Mouse (Mus musculus): ENCODE results near the gene Syt1. TPM values are rescaled to one million over a fixed set of nuclear protein-coding genes. Genes with fewer than 3 reads are reported as not detected.

Gene Syt1
- polyA plus RNA-seq, 1 experiment from 2014 or later: 53.4 TPM

- no peaks in the 10 kb centered on the region for H3K4me1 ChIP-seq (ENCODE audit: control insufficient read depth, insufficient read depth, low read length)
- DNase-seq (ENCODE audit: low spot score): peak; percentile 19
- no peak overlapping the region for H3K27ac ChIP-seq (ENCODE audit: low read depth, low read length)
- H3K36me3 ChIP-seq (ENCODE audit: control insufficient read depth, insufficient read depth, low read length): no peaks in the 10 kb centered on the region
- H3K9me3 ChIP-seq (replicated peaks; ENCODE audit: control insufficient read depth, low read length): no peaks in the 10 kb centered on the region
- H3K4me2 ChIP-seq (ENCODE audit: low read length): no peak overlapping the region
- no peak overlapping the region for H3K9ac ChIP-seq (ENCODE audit: low read length)
- H3K4me3 ChIP-seq (ENCODE audit: low read depth, low read length): no peak overlapping the region
- ATAC-seq: no peak
- WGBS: 75% methylated on average over 6 of the region's 6 CpGs
- no peaks in the 10 kb centered on the region for H3K27me3 ChIP-seq (replicated peaks; ENCODE audit: control insufficient read depth, insufficient read depth, low read length)
Observed at GRCm38 (mm10) chr10:108831801-108832200, 179.0 kb downstream of the Syt1 start.

GRCm38 (mm10) chr10:108822273-108822672 lies 188.5 kb downstream of the Syt1 start:
- Histone ChIP-seq H3K4me1 (ENCODE audit: control insufficient read depth, insufficient read depth, low read length) (no peaks in the 10 kb centered on the region), H3K27me3 (replicated peaks; ENCODE audit: control insufficient read depth, insufficient read depth, low read length) (no peaks in the 10 kb centered on the region), H3K9ac (ENCODE audit: low read length) (no peak overlapping the region), H3K4me3 (ENCODE audit: low read depth, low read length) (no peak overlapping the region), H3K27ac (ENCODE audit: low read depth, low read length) (no peak overlapping the region), H3K9me3 (replicated peaks; ENCODE audit: control insufficient read depth, low read length) (no peaks in the 10 kb centered on the region), H3K36me3 (ENCODE audit: control insufficient read depth, insufficient read depth, low read length) (no peaks in the 10 kb centered on the region), H3K4me2 (ENCODE audit: low read length) (no peak overlapping the region)
- DNase-seq (ENCODE audit: low spot score): no peak
- no peak for ATAC-seq
- WGBS: 93% methylated on average over 6 of the region's 6 CpGs

GRCm38 (mm10) chr10:108815339-108815738 lies 195.4 kb downstream of the Syt1 start:
- no peak overlapping the region for H3K27ac ChIP-seq (ENCODE audit: low read depth, low read length)
- DNase-seq (ENCODE audit: low spot score) (peak; percentile 59), ATAC-seq (peak; percentile 34; the same call in 1 of the 2 replicates)
- H3K4me3 ChIP-seq (ENCODE audit: low read depth, low read length): no peak overlapping the region
- no peaks in the 10 kb centered on the region for H3K9me3 ChIP-seq (replicated peaks; ENCODE audit: control insufficient read depth, low read length)
- no peaks in the 10 kb centered on the region for H3K27me3 ChIP-seq (replicated peaks; ENCODE audit: control insufficient read depth, insufficient read depth, low read length)
- no peaks in the 10 kb centered on the region for H3K4me1 ChIP-seq (ENCODE audit: control insufficient read depth, insufficient read depth, low read length)
- WGBS: 45% methylated on average over 6 of the region's 6 CpGs
- no peak overlapping the region for H3K9ac ChIP-seq (ENCODE audit: low read length)
- no peaks in the 10 kb centered on the region for H3K36me3 ChIP-seq (ENCODE audit: control insufficient read depth, insufficient read depth, low read length)
- H3K4me2 ChIP-seq (ENCODE audit: low read length): no peak overlapping the region

GRCm38 (mm10) chr10:108804380-108804779 lies 206.4 kb downstream of the Syt1 start:
- WGBS: 74% methylated on average over 1 of the region's 1 CpGs
- Histone ChIP-seq H3K4me3 (ENCODE audit: low read depth, low read length) (no peak overlapping the region), H3K9ac (ENCODE audit: low read length) (no peak overlapping the region), H3K4me1 (ENCODE audit: control insufficient read depth, insufficient read depth, low read length) (no peaks in the 10 kb centered on the region), H3K4me2 (ENCODE audit: low read length) (no peak overlapping the region), H3K27me3 (replicated peaks; ENCODE audit: control insufficient read depth, insufficient read depth, low read length) (no peaks in the 10 kb centered on the region), H3K9me3 (replicated peaks; ENCODE audit: control insufficient read depth, low read length) (no peaks in the 10 kb centered on the region), H3K36me3 (ENCODE audit: control insufficient read depth, insufficient read depth, low read length) (no peaks in the 10 kb centered on the region), H3K27ac (ENCODE audit: low read depth, low read length) (no peak overlapping the region)
- no peak for DNase-seq (ENCODE audit: low spot score)
- ATAC-seq: no peak

- DNase-seq (ENCODE audit: low spot score): no peak
- no peak for ATAC-seq
Observed at GRCm38 (mm10) chr10:108800776-108801175, 210.0 kb downstream of the Syt1 start.

GRCm38 (mm10) chr10:108798826-108799225 lies 212.0 kb downstream of the Syt1 start:
- Histone ChIP-seq H3K27me3 (replicated peaks; ENCODE audit: control insufficient read depth, insufficient read depth, low read length) (no peaks in the 10 kb centered on the region), H3K4me2 (ENCODE audit: low read length) (no peak overlapping the region), H3K9ac (ENCODE audit: low read length) (no peak overlapping the region), H3K27ac (ENCODE audit: low read depth, low read length) (no peak overlapping the region), H3K36me3 (ENCODE audit: control insufficient read depth, insufficient read depth, low read length) (no peaks in the 10 kb centered on the region), H3K9me3 (replicated peaks; ENCODE audit: control insufficient read depth, low read length) (no peaks in the 10 kb centered on the region), H3K4me1 (ENCODE audit: control insufficient read depth, insufficient read depth, low read length) (no peaks in the 10 kb centered on the region), H3K4me3 (ENCODE audit: low read depth, low read length) (no peak overlapping the region)
- peak; percentile 45 for DNase-seq (ENCODE audit: low spot score)
- no peak for ATAC-seq
- 64% methylated on average over 4 of the region's 4 CpGs for WGBS

More at GRCm38 (mm10) chr10:108800776-108801175, 210.0 kb downstream of the Syt1 start:
- Histone ChIP-seq H3K9ac (ENCODE audit: low read length) (no peak overlapping the region), H3K4me2 (ENCODE audit: low read length) (no peak overlapping the region), H3K4me3 (ENCODE audit: low read depth, low read length) (no peak overlapping the region), H3K27ac (ENCODE audit: low read depth, low read length) (no peak overlapping the region), H3K36me3 (ENCODE audit: control insufficient read depth, insufficient read depth, low read length) (no peaks in the 10 kb centered on the region), H3K4me1 (ENCODE audit: control insufficient read depth, insufficient read depth, low read length) (no peaks in the 10 kb centered on the region), H3K27me3 (replicated peaks; ENCODE audit: control insufficient read depth, insufficient read depth, low read length) (no peaks in the 10 kb centered on the region), H3K9me3 (replicated peaks; ENCODE audit: control insufficient read depth, low read length) (no peaks in the 10 kb centered on the region)
- WGBS: 82% methylated on average over 7 of the region's 7 CpGs

- H3K27ac ChIP-seq (ENCODE audit: low read depth, low read length): no peak overlapping the region
- no peaks in the 10 kb centered on the region for H3K27me3 ChIP-seq (replicated peaks; ENCODE audit: control insufficient read depth, insufficient read depth, low read length)
- DNase-seq (ENCODE audit: low spot score) (no peak), ATAC-seq (no peak)
- H3K4me1 ChIP-seq (ENCODE audit: control insufficient read depth, insufficient read depth, low read length): no peaks in the 10 kb centered on the region
- no peak overlapping the region for H3K4me2 ChIP-seq (ENCODE audit: low read length)
- no peaks in the 10 kb centered on the region for H3K9me3 ChIP-seq (replicated peaks; ENCODE audit: control insufficient read depth, low read length)
- no peak overlapping the region for H3K4me3 ChIP-seq (ENCODE audit: low read depth, low read length)
- H3K36me3 ChIP-seq (ENCODE audit: control insufficient read depth, insufficient read depth, low read length): no peaks in the 10 kb centered on the region
- H3K9ac ChIP-seq (ENCODE audit: low read length): no peak overlapping the region
- 89% methylated on average over 5 of the region's 5 CpGs for WGBS
Observed at GRCm38 (mm10) chr10:108782817-108783216, 228.0 kb downstream of the Syt1 start.

GRCm38 (mm10) chr10:108780614-108781013 lies 230.2 kb downstream of the Syt1 start:
- WGBS: 83% methylated on average over 3 of the region's 3 CpGs
- DNase-seq (ENCODE audit: low spot score) (no peak), ATAC-seq (no peak)
- H3K27me3 ChIP-seq (replicated peaks; ENCODE audit: control insufficient read depth, insufficient read depth, low read length): no peaks in the 10 kb centered on the region
- H3K9ac ChIP-seq (ENCODE audit: low read length): no peak overlapping the region
- no peak overlapping the region for H3K27ac ChIP-seq (ENCODE audit: low read depth, low read length)
- H3K4me1 ChIP-seq (ENCODE audit: control insufficient read depth, insufficient read depth, low read length): no peaks in the 10 kb centered on the region
- H3K9me3 ChIP-seq (replicated peaks; ENCODE audit: control insufficient read depth, low read length): no peaks in the 10 kb centered on the region
- no peaks in the 10 kb centered on the region for H3K36me3 ChIP-seq (ENCODE audit: control insufficient read depth, insufficient read depth, low read length)
- H3K4me3 ChIP-seq (ENCODE audit: low read depth, low read length): no peak overlapping the region
- H3K4me2 ChIP-seq (ENCODE audit: low read length): no peak overlapping the region

GRCm38 (mm10) chr10:108776735-108777134 lies 234.0 kb downstream of the Syt1 start:
- no peaks in the 10 kb centered on the region for H3K4me1 ChIP-seq (ENCODE audit: control insufficient read depth, insufficient read depth, low read length)
- no peak overlapping the region for H3K4me3 ChIP-seq (ENCODE audit: low read depth, low read length)
- H3K27ac ChIP-seq (ENCODE audit: low read depth, low read length): no peak overlapping the region
- H3K9ac ChIP-seq (ENCODE audit: low read length): no peak overlapping the region
- no peaks in the 10 kb centered on the region for H3K9me3 ChIP-seq (replicated peaks; ENCODE audit: control insufficient read depth, low read length)
- ATAC-seq: no peak
- H3K27me3 ChIP-seq (replicated peaks; ENCODE audit: control insufficient read depth, insufficient read depth, low read length): no peaks in the 10 kb centered on the region
- WGBS: 30% methylated on average over 8 of the region's 8 CpGs
- H3K4me2 ChIP-seq (ENCODE audit: low read length): no peak overlapping the region
- DNase-seq (ENCODE audit: low spot score): peak; percentile 20
- H3K36me3 ChIP-seq (ENCODE audit: control insufficient read depth, insufficient read depth, low read length): no peaks in the 10 kb centered on the region
